Mouse (Mus musculus) inflammation-experienced regulatory T-cells, adult 6 months (primary cell): ENCODE measurements around the gene 9130230L23Rik. TPM values are rescaled to one million over a fixed set of nuclear protein-coding genes. Genes with fewer than 3 reads are reported as not detected.

Experiments
- ATAC-seq: one replicate; pipeline ENCODE4 v1.8.0; 2017
- polyA plus RNA-seq, 3 experiments: library from polyadenylated mRNA; unstranded; fragments of 100-300 nt; shearing (Covaris generic); gene quantifications; one replicate each; pipeline ENCODE4 v1.2.1; 2017

9130230L23Rik gene
- under 1 TPM in 2 of 3 experiments, not detected in 1; 0.88 to 0.96 TPM for polyA plus RNA-seq

DNA sequence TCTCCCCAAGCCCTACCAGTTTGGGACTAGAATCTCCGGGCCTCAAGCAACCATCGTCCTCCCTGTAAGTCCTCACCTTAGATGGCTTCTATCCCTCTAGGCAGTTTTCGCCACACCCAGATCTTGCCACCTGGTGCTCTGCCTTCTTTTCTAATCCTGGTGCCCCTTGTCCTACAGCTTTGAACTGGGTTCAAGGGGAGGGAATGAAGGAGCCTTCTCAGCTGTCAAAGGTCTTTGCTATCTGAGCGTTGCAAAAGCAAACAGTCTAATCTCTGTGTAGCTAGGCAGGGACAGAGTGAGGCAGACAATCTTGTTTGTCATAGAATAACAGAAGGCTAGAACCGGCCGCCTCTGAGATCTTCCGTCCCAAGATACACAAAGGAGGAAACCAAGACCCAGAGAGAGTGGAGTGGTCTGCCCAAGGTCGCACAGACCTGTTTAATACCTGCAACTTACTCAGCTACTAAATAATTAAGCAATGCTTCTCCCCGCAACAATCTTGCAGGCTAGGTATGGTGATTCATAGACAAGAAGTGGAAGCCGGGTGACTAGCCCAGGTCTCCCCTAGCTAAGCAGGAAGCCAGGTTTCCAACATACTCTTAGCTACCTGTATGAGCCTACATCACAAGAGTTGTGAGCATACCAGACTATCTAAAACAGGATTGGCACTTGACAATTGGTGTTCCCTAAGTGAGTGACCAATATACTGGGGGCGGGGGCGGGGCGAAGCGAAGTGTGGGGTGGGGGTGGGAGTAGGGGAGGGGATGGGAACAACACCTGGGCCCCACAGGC, at the start of gene 9130230L23Rik:
Gene 9130230L23Rik, minus strand, starts transcription at position 152 of the 792 bp plus-strand sequence.
- no peak for ATAC-seq

GRCm38 (mm10) chr5:66052777-66053548, 48.9 kb upstream of the 9130230L23Rik start:
- ATAC-seq, result no peak

DNA sequence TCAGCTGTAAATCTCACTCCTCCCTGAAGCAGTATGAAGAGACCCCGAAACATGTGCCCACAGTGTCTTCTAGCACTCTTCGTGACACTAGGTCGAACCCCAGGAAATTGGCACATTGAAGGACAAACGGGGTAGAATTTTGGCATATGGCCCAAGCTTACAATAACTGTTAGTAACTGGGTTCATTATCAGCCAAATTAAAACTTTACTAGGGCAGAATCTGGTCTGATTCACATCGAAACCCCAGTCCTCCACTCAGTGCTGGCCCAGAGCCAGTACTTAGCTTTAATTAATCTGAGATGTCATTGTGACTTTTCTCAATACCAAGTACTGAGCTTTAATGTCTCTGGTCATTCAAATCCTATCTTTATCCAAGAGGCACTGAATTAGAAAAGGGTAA, 46.8 kb upstream of the 9130230L23Rik start:
- ATAC-seq, result no peak

DNA sequence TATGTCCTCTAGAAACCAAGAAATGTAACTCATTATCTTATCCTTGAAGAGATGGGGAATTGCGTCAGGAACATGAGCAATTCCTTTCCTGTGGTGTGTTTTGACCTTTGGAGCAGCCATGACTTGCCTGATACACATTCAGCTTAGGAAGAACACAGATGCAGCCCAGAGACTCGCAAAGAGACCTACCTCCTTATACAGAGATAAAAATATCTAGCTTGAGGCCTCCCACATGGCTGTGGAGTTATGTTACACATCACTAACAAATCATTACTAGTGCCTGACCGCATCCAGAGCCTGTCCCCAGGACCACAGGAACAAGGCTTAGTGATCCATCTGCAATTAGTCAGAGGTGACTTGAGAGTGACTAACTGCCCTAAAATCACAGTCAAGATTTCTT, 42.3 kb upstream of the 9130230L23Rik start:
- no peak for ATAC-seq

DNA sequence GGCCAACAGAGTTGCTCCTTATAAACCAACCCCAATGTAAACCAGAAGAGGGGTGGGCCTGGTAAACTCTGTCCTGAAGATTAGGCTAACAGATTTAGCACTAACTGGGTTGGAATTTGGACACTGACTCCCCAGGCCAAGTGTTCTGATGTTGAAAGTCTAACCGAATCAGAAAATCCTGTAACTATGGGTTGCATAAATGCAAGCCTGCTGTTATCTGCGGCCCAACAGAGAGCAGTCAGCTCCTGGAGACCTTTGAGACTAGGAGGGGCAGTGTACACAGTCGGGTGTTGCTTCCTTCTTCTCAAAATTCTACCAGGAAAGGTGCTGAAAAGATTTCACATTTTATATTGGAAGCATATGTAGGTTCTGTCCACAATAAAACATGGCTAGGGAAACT, 39.8 kb upstream of the 9130230L23Rik start:
- ATAC-seq, result no peak

DNA sequence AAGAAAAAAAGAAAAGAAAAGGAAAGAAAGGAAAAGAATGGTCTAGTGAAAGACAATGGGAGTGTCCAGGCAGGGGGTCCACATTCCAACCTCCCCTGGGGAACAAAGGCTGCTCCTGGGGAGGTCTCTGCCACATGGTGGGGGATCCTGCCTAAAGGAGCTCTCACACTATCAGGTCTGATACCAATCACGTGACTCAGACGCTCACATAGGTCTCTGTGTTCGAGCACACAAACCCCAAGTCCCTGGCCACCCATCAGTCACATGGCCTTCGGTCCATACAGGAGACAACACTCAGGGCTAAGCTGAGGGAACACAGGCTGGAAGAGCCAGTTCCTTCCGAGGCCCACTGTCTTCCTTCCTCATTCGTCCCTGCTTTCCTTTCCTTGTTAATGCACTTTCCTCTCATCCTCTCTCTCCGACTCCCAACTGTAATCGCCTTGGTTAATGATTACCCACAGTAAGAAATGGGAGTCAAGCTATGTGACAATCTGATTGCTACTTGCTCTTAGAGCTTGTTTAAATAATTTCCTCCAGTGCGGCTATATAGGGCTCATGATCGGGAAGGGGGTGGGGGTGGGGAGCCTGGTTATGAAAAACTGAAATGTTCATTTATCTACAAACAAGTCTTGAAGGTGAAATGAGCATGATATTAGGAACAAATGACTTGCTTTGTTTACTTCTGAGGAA, 38.7 kb upstream of the 9130230L23Rik start:
- ATAC-seq, result no peak

- no peak for ATAC-seq
Measured at GRCm38 (mm10) chr5:66040744-66041279, 36.7 kb upstream of the 9130230L23Rik start.

GRCm38 (mm10) chr5:66039813-66040212, 35.7 kb upstream of the 9130230L23Rik start:
- ATAC-seq, result no peak

- ATAC-seq, result no peak
Measured at GRCm38 (mm10) chr5:66037066-66037465, 33.0 kb upstream of the 9130230L23Rik start.

DNA sequence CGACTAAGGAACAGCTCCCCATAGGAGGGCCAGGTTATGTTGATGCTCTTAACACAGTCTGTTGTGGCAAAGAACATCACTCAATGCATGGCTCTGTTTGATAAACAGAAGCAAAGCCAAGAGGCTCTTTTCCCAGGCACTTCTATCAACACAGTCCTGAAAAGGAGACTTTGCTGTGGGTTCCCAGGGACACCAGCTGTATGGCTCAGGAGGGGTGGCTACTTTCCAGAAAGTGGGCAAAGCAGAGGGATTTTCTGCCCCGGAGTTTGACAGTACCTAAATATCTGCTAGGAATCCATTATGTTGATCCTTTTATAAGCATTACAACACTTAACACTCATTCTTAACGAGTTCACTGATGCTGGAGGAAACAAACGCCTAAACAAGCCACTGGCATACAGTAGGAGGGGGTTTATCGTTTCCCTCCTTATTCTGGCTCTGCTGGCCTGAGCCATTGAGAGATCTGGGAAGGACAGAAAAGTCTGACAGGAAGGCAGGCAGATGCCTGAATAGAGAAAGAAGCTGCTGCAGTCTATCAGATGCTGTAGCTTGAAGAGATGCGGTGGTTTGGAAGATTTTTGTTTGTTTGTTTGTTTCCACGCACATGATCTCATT, 32.5 kb upstream of the 9130230L23Rik start:
- ATAC-seq, result no peak

DNA sequence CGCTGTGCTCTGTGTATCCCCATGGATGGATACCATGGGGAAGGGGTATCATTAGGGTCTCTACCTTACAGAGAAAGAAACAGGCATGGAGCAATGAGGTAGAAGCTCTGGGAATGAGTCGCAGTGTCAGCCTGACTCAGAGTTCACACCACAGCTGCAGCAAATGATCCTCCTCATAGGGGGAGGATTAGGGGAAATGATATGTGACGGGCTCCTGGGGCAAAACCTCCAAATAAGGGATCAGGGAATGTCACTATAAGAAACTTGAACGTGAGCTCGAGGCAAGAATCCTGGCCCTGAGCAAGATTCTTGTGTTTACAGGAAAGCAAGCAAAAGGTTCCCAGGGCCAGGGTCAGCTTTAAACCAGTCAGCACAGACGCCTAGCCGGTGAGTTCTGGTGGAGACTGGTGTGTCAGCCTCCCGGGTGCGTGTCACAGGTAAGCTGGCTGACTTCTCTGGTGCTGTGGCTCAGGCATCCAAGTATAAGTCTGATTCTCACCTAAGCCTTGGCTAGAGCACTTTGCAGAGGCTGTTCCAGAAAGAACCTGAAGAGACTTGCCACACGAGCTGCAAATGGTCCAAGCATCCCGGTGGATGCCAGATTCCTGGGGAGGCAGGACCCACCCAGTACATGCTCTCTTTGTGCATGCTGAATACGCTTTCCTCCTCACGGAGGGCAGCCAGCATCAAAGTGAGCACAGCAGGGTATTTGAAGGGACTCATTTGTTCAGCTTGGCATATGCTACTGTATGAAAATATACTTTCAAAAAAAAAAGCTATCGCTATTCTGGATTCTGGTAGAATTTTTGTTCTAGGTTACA, 30.5 kb upstream of the 9130230L23Rik start:
- no peak for ATAC-seq

GRCm38 (mm10) chr5:66032826-66033225, 28.7 kb upstream of the 9130230L23Rik start:
- ATAC-seq, result no peak

DNA sequence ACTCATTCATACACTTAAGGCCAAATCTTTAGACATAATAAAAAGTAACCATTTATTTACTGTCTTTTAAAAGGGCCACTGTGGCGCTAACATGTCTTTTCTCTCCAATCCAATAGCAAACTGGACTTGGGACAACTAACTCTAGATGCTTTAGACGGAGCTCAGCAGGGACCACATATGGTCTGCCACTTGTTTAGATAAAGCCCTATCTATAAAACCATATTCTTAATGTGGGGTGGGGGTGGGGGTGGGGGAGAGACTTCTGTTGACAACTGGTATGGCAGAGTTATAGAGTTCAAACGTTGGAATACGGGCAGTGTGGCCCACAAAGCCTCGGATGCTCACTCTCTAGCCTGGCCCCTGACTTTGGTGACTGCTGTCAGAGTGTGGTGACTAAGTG, 27.6 kb upstream of the 9130230L23Rik start:
- no peak for ATAC-seq

DNA sequence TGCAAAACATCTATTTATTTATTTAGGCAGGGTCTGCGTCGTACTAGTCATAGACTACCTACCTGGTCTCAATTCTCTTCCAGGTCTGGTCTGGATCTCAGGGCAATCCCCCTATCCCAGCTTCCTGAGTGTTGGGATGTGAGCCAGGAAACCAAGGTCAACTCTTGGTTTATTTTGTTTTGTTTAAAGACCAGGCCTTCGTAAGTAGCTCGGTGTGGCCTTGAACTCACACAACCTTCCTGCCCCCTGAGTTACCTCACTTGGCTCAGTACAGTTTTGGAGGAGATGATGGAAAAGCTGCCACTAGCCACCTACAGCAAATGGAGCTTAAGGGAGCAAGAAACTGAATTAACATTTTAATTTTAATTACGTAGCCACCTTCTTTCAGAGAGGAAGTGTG, 24.1 kb upstream of the 9130230L23Rik start:
- ATAC-seq, result no peak

GRCm38 (mm10) chr5:66027206-66027605, 23.1 kb upstream of the 9130230L23Rik start:
- no peak for ATAC-seq

DNA sequence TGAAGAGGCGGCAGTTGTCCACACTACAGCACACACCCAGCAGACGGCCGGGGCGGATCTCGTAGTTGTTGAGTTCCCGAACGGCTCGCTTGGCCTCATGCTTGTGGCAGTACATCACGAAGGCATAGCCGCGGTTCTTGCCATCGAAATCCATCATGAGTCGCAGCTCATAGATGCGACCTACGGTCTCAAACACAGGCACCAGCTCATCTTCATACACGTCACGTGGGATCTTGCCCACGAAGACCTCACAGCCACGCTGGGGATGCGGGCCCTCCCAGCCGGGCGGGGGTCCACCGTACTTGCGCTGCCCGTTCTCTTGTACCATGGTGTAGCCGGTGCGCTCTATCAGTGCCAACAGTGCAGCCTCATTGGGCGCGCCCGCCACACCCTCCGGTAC, 22.7 kb upstream of the 9130230L23Rik start:
- no peak for ATAC-seq

DNA sequence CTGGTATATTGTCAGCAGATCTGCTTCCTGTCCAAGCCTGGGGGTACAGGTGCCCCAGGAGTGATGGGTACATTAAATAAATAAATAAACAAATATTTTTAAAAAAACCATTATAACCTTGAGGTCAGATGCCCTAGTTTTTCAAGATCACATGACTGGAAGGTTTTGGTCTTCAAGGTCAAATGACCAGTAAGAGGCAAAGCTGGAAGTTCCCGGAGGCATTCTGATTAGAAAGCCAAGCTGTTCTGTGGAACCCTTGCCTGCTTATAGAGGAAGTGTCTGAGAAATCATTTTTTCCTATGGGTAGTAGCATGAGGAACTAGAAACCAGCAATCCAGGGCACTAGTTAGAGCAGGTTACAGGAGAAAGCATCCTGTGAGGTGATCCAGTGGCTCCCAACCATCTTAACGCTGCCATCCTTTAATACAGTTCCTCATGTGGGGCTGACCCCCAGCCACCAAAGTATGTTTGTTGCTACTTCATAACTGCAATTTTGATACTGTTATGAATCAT, 11.4 kb upstream of the 9130230L23Rik start:
- no peak for ATAC-seq

- ATAC-seq, result no peak
Measured at GRCm38 (mm10) chr5:66014437-66014836, 10.4 kb upstream of the 9130230L23Rik start.

DNA sequence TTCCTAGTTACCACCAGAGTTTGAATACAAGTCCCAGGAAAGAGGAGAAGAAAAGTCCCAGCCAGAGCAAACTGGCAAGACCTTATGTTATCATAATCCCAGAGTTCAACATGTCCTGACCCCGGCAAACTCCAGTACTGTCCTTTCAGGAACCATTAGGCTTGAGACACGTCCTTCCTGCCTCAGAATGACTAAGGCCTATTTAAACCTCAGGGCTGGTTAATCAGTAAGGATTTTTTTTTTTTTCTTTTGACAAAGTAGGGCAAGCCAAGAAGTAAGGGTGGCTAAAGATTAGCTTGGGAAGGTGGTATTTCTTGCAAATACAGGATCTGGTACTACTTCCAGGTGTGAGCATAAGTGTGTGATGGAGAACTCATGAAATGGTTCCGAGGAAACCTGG, 9.9 kb upstream of the 9130230L23Rik start:
- ATAC-seq, result no peak

DNA sequence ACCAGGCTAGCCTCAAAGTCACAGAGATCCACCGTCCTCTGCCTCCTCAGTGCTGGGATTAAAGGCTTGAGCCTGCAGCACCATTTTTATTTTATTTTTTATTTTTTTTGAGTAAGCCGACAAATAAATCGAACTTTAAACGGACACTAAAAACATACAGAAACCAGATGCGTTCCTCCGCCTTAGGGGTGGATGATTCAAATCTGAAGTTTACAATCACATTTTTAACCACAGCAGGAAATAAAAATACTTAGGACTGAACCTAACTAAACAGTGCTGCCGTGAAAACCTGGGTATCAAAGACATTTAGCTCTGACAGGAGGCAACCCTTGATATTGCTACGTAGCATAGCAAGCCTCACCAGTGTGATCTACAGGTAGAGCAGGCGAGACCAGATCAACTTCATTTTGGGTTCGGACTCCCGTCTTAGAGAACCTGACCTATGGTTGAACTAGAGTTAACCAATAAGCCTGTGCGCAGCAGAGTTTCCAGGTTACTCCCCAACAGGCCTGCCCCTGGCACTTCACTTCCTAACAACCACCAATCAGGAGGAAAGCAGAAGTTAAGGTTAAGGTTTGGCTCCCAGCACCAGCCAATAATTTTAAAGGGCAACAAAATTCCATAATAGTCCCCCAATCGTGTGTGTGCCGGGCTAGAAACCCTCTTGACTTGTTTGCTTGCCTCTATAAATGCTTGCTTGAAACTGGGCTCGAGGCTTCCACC, 4.3 kb upstream of the 9130230L23Rik start:
- peak; percentile 41 for ATAC-seq
